Mouse (Mus musculus) heart, postnatal 0 days (tissue): ENCODE results near the gene Clec16a.

Experiments used
- CTCF ChIP-seq: IDR thresholded peaks from 2 replicates; pipeline ENCODE4 v1.5.1; 2016; ENCODE audit warnings: antibody characterized with exemption, control low read depth, low read depth
- EP300 ChIP-seq: IDR thresholded peaks from 2 replicates; pipeline ENCODE4 v1.6.1; 2016; ENCODE audit warnings: antibody characterized with exemption, low read depth

GRCm38 (mm10) chr16:10739854-10740398 is 194.8 kb downstream of the Clec16a start:
- no peak for TF ChIP-seq EP300
- no peak for TF ChIP-seq CTCF
